Mouse (Mus musculus) thymus, postnatal 14 days (tissue): ENCODE measurements around the gene Sbds.
"Not testable (repeated sequence)": the region's sequence is repeated elsewhere in the genome, so short reads cannot be mapped to it uniquely, and the experiment has no call there.

Experiments
- DNase-seq: peaks from one replicate; pipeline ENCODE4 v3.0.0; 2021

The Sbds gene

DNA sequence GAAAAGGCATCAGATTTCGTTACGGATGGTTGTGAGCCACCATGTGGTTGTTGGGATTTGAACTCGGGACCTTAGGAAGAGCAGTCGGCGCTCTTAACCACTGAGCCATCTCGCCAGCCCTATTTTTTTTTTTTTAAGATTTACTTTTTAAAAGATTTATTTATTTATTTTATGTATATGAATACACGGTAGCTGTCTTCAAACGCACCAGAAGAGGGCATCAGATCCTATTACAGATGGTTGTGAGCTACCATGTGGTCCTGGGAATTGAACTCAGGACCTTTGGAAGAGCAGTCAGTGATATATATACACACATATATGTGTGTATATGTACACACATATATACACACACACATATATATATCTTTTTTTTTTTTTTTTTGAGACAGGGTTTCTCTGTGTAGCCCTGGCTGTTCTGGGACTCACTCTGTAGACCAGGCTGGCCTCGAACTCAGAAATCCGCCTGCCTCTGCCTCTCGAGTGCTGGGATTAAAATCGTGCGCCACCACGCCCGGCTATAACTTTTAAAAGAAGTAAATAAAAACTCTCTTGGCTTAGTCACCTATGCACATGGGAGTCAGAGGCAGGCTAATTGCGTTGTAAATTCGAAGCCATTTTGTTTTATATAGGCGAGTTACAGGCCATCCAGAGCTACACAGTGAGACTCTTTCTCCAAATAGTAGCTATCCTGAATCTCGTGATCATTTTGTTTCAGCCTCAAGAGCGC lies 632 bp upstream of the Sbds start:
- DNase-seq, result not testable (repeated sequence)

- peak; percentile 14 for DNase-seq
Observed at GRCm38 (mm10) chr5:130254164-130255016, 940 bp downstream of the Sbds start.

GRCm38 (mm10) chr5:130247823-130248222 lies 7.5 kb downstream of the Sbds start:
- DNase-seq, result no peak

DNA sequence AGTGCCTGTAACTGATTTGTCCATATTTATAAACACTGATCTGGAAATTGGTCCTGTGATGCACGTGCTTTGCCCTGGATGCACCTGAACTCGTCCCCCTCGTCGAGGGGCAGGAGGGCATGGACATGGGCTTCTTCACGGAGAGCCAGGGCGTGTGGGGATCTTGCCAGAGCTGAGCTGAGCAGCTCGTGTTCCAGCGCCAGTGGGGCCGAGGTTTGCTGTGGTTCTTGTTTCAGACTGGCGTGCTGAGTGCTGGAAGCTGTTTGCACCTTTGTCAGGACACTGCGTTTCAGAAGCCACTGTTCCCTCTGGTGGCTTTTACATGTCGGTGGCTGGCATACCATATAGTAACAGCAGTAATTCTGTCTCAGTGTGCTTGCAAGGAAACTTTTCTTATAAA lies 13.9 kb downstream of the Sbds start:
- no peak for DNase-seq

DNA sequence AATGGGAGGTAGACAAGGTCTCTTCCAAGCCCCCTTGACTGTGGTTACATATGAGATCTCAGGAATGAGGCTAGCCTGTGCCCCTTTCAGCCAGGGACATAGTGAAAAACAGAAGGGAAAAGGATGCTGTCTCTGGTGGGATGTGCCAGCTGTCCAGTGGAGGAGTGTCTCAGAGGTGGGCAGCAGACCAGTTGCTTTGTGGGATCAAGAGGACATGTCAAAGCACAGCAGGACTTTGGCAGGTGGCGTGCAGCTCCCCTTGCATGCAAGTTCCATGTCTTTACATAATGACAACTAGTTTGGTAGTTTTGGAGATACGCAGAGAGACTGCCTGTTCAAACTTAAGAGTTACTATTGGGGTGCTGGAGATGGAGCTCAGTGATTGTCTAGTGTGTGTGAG lies 15.5 kb downstream of the Sbds start:
- DNase-seq, result no peak

- DNase-seq, result no peak
Observed at GRCm38 (mm10) chr5:130239236-130239635, 16.1 kb downstream of the Sbds start.

DNA sequence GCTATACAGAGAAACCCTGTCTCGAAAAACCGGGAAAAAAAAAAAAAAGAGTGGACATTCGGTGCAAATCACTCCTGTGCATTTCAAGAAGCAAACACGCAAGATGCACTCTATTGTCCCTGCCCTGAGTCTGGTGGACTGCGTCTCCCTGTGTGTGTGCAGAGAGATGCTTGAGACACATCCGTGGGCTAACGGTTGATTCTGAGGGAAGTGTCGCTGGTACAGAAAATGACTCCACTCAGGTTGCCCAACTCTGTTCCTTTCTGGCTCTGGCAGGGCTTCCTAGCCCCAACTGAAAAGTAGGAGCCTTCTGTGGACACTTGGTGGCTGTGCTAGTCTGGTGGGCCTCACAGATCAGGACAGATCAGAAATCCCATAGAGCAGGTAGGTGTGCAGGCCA lies 19.0 kb downstream of the Sbds start:
- DNase-seq, result no peak

DNA sequence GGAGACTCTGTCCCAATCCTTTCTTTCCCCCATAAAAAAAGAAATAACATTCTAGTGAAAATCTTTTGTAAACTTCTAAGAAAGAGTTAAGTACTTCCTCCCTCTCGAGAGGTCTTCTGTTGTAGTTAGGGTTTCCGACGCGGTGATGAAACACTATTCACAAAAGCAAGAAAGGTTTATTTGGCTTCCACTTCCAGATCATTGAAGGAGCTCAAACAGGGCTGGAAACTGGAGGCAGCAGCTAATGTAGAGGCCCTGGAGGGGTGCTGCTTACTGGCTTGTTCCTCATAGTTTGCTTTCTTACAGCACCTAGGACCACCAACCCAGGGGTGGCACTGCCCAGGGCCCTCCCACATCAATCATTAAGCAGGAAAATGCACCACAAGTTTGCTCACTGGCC lies 27.2 kb downstream of the Sbds start:
- DNase-seq, result no peak

DNA sequence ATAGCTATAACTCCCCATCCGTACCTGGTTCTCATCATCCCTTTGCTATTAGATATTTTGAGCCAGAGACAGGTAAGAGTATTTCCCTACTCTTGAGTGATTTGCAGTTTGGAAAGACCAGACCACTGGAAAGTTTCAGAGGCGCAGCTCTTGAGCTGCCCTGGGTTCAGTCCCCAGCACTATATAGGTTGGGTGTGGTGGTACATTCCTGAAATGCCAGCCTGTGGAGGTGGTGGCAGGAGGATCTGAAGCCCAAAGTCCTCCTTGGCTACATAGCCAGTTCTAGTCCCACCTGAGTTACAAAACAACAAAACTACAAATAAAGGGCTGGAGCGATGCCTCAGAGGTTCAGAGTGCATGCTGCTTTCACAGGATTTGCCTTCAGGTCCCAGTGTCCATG lies 28.5 kb downstream of the Sbds start:
- no peak for DNase-seq

DNA sequence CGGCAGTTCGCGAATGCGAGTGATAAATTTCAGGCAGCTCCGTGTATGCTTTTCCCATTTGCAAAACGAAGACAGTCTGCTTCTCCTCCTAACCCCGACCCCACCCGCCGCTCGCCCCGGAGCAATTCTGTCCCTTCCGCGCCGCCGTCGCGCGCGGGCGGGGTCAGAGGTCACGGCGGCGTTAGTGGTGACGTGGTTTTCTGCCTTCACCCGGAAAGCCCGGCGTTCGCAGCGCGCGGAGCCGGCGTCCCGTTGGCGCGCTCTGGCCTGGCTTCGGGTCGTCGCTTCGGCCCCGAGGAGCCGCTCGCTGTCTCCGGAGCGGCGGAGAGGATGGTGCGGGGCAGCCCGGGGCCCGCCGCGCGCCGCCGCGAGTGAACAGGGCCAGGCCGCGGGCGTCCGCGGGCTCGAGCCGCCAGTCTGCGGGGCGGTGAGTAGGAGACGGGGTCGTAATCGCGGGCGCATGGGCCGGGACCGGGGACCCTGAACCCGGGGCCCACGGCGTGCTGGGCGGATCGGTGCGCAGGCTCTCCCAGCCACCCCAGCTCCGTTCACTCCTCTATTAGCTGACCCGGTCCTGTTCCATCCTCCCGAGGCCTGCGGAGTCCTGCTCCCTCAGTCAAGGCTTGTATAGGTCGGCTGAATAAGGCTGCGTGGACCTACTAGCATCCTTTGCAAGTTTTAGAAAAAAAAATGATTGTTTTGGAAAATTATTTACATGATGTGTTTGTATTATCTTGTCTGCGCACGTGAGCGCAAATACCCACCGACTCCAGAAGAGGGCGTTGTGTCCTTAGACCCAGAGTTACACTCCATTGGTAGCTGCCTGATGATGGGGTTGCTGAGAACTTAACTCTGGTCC lies 33.0 kb downstream of the Sbds start:
- DNase-seq, result peak; percentile 97

DNA sequence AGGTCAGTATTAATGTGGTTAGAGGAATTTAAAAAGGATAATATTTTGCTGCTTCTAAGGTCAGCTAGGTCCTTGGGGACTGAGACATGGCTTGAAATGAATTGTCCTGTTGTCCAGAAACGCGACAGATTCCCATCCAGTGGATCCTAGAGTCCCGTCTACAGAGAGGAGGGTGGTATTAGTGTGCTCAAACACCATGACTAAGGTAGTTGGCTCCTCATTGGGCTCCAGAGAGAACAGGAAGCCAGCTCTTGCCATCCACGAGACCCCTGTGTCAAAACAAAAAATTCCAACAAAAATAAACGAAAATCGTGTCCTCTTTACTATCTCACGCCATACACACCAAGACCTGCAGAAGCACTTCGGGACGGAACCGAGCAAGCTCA lies 33.6 kb downstream of the Sbds start:
- no peak for DNase-seq

- no peak for DNase-seq
Observed at GRCm38 (mm10) chr5:130221316-130221715, 34.0 kb downstream of the Sbds start.

DNA sequence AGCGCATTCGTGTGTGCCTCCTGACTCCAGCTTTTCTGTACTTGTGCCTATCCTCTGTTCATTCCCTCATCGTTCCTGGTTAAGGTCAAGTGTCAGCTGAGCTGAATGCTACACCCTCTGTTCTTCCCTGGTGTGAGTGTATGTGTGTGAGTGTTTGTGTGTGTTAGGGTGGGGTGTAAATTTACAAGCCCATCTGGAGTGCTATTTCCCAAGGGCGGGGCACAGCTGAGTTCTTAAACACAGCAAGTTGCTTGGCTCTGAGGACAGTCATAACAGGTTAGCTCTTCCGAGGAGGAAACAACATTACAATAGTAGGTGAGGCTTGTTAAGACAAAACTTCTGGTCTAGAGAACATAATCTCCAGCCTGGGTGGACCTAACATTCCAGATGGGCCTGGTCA lies 37.0 kb downstream of the Sbds start:
- DNase-seq, result no peak

- DNase-seq, result no peak
Observed at GRCm38 (mm10) chr5:130217406-130217805, 37.9 kb downstream of the Sbds start.

- no peak for DNase-seq
Observed at GRCm38 (mm10) chr5:130216781-130217180, 38.5 kb downstream of the Sbds start, which contains the start of gene Tmem248. Tmem248 (plus strand) TSS chr5:130217081.

- DNase-seq, result no peak
Observed at GRCm38 (mm10) chr5:130212956-130213355, 42.4 kb downstream of the Sbds start.

- DNase-seq, result no peak
Observed at GRCm38 (mm10) chr5:130207299-130207698, 48.0 kb downstream of the Sbds start.

- DNase-seq, result no peak
Observed at GRCm38 (mm10) chr5:130205441-130206023, 49.8 kb downstream of the Sbds start.

DNA sequence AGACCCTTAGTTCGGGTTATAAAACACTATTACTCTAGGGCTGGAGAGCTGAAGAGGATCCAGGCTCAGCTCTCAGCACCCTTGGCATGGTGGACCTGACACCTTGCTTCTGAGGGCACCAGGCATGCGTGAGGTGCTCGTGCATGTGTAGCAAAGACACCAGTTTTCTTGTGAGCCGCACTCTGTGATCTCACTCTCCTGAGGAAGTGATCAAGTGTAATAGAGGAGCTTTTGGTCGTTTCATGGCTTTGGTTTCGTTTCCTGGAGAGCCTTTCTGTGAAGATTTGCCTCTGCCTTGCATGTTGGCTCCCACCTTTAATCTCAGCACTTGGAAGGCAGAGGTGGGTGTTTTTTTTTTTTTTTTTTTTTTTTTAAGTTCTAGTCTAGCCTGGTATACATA lies 50.8 kb downstream of the Sbds start:
- DNase-seq, result no peak

DNA sequence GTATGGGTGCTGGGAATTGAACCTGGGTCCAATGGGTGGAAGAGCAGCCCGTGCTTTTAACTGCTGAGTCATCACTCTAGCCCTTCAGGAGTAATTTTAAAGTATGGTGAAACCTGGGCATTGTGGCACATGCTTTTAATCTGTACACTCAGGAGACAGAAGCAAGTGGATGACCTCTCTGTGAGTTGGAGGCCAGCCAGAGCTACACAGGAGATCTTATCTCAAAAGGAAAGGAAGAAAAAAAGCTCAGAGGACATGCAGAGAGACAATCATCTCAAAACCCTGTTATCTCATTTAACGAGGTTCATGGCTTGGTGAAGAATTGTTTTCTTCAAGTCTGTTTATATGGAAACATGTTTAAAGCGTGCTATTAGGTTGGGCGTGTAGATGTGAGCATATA lies 51.4 kb downstream of the Sbds start:
- no peak for DNase-seq

- DNase-seq, result no peak
Observed at GRCm38 (mm10) chr5:130200233-130201029, 54.9 kb downstream of the Sbds start.

GRCm38 (mm10) chr5:130197981-130198380 lies 57.3 kb downstream of the Sbds start:
- DNase-seq, result no peak
